Mouse (Mus musculus) intestine, postnatal 0 days (tissue): ENCODE data around the gene Mrpl4. TPM values are rescaled to one million over a fixed set of nuclear protein-coding genes. Genes with fewer than 3 reads are reported as not detected.

Experiments
- ATAC-seq: fragments of 200-750 bp; cut with Nextera tagmentation; 2 replicates; pipeline ENCODE4 v1.8.0; 2017; ENCODE audit warnings: mild to moderate bottlenecking, moderate TSS enrichment, moderate library complexity
- H3K27ac ChIP-seq: fragments of 300-500 bp; sonication (generic); 2 replicates; pipeline ENCODE4 v1.5.1; 2014; ENCODE audit warnings: mild to moderate bottlenecking, low read depth, low read length, moderate library complexity
- H3K27me3 ChIP-seq: fragments of 300-500 bp; sonication (generic); replicated peaks from 2 replicates; pipeline ENCODE4 v1.6.1; 2014; ENCODE audit warnings: low read length, mixed read lengths; ENCODE audit not compliant: control insufficient read depth, insufficient read depth
- H3K36me3 ChIP-seq: fragments of 300-500 bp; sonication (generic); 2 replicates; pipeline ENCODE4 v1.6.1; 2014; ENCODE audit warnings: mild to moderate bottlenecking, moderate library complexity; ENCODE audit not compliant: control insufficient read depth, insufficient read depth
- H3K4me1 ChIP-seq: fragments of 300-500 bp; sonication (generic); replicated peaks from 2 replicates; pipeline ENCODE4 v1.6.1; 2014; ENCODE audit warnings: antibody characterized with exemption, low read length, mixed read lengths; ENCODE audit not compliant: control insufficient read depth, insufficient read depth
- H3K4me2 ChIP-seq: fragments of 300-500 bp; sonication (generic); replicated peaks from 2 replicates; pipeline ENCODE4 v1.6.1; 2014; ENCODE audit warnings: low read depth, mild to moderate bottlenecking, moderate library complexity
- H3K4me3 ChIP-seq: fragments of 300-500 bp; sonication (generic); 2 replicates; pipeline ENCODE4 v1.5.1; 2014; ENCODE audit warnings: low read depth, low read length
- H3K9ac ChIP-seq: fragments of 300-500 bp; sonication (generic); 2 replicates; pipeline ENCODE4 v1.6.1; 2014; ENCODE audit warnings: mild to moderate bottlenecking, low read depth, low read length
- H3K9me3 ChIP-seq: fragments of 300-500 bp; sonication (generic); 2 replicates; pipeline ENCODE4 v1.6.1; 2016; ENCODE audit warnings: mixed run types; ENCODE audit not compliant: control insufficient read depth
- CTCF ChIP-seq: sonication (generic); IDR thresholded peaks from 2 replicates; pipeline ENCODE4 v1.5.1; 2016; ENCODE audit warnings: low read depth, mild to moderate bottlenecking, control low read depth, antibody characterized with exemption, moderate library complexity
- WGBS: fragments of 180-500 bp; shearing (Covaris S2); extraction: QIAGEN DNeasy Blood & Tissue Kit; methylation state at CpG from one replicate; pipeline ENCODE4 v1.1.7; 2014; 5-methylcytosine and 5-hydroxymethylcytosine counted together
- polyA plus RNA-seq: library from polyadenylated mRNA; unstranded; fragments of >200 nt; fragmentation: Nextera tagmentation; extraction: Ambion mirVana; gene quantifications from 2 replicates; pipeline ENCODE4 v1.2.1, GENCODE M21; 2015

Gene Mrpl4
- polyA plus RNA-seq, 1 experiment from 2014 or later: 113 TPM

DNA sequence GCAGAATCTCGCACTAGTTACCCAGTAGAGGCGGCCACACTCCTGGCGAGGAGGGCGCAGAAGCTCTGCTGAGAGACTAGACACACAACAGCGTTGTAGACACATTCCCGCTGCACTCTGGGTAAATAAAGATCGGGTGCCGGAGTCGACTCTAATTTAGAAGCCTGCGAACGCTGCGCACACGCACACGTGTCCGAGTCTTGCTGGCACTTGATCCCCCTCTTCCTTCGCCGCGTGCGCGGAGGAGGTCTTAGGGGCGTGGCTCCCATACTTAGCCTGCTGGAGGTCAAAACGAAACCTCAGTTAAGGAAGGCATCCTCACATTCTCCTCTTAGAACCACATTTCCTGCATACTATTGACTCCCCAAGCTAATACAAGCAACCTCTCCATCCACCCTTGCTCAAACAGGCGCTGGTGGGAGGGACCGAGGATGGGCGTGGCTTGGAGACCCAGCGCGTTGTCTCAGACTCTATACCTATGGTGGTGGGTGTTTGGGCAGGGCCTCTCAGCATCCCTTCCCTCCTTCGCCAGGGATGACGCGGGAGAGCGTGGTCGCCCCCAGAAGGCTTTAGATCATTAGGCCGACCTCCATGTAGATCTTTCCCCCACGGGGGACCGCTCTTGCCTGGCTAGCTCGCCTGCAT, 28.8 kb downstream of the Mrpl4 start:
- ATAC-seq: peak; percentile 23
- Histone ChIP-seq H3K27me3 (peaks cover 45% of the 10 kb centered on the region), H3K4me1 (peaks cover 20% of the 10 kb centered on the region), H3K4me3 (peak overlapping the region; percentile 53), H3K4me2 (peak overlapping the region; percentile 95), H3K36me3 (peaks cover 8% of the 10 kb centered on the region; the same call in 1 of the 2 replicates), H3K9ac (peak overlapping the region; percentile 26), H3K27ac (no peak overlapping the region; the same call in 1 of the 2 replicates), H3K9me3 (no peaks in the 10 kb centered on the region)
- no peak for TF ChIP-seq CTCF
- under 1% methylated on average over 36 of the region's 36 CpGs for WGBS

DNA sequence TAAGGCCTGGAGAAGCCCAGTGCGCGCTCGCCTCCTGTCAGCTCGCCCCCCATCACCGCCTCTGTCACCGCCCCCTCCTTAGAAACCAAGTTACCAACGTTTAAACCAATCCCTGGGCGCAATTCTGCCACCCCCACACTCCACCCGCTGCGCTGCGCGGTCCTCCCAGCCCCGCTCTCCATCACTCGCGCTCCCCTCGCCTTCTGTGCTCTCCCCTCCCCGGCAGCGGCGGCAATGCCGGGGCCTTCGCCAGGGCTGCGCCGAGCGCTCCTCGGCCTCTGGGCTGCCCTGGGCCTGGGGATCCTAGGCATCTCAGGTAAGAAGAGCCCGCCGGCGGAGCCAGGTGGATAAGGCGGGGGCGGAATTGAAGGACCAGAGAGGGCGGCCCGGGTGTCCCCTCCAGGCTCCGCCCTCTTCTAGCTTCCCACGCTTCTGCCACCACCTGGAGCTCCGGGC, 29.4 kb downstream of the Mrpl4 start, which contains the start of gene Icam5:
Gene Icam5 (plus strand): TSS at position 178 of the 456 bp plus-strand sequence.
- TF ChIP-seq CTCF: no peak
- Histone ChIP-seq H3K4me1 (peaks cover 20% of the 10 kb centered on the region), H3K4me2 (peak within 1 kb of the TSS; percentile 95), H3K9ac (peak within 1 kb of the TSS; percentile 42), H3K36me3 (peaks cover 8% of the 10 kb centered on the region; the same call in 1 of the 2 replicates), H3K9me3 (no peaks in the 10 kb centered on the region), H3K27ac (no peak within 1 kb of the TSS; the same call in 1 of the 2 replicates), H3K27me3 (peaks cover 50% of the 10 kb centered on the region), H3K4me3 (peak within 1 kb of the TSS; percentile 53)
- WGBS: under 1% methylated on average over 31 of the region's 35 CpGs
- ATAC-seq: no peak

DNA sequence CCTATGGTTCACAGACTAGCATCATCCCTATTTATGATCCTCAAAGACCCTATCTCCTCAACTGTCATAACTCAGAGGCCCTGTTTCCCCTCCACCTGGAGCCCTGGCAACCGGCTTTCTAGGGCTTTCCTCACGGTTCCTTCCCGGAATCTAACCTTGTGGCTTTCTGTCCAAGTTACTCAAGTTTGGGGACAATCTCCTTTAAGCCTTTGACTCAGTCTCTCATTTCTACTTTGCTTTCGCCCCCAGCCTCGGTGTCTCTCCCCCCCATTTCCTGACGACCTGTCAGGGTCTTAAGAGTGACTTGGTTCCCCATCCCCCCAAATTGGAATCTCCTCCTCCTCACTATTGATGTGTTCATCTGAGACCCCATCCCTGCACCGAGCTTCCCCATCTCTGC, 30.0 kb downstream of the Mrpl4 start:
- no peak overlapping the region for H3K9ac ChIP-seq
- no peak for TF ChIP-seq CTCF
- H3K4me1 ChIP-seq: peaks cover 20% of the 10 kb centered on the region
- no peak for ATAC-seq
- H3K4me3 ChIP-seq: peak overlapping the region; percentile 53
- peaks cover 56% of the 10 kb centered on the region for H3K27me3 ChIP-seq
- H3K9me3 ChIP-seq: no peaks in the 10 kb centered on the region
- WGBS: 4% methylated on average over 7 of the region's 7 CpGs
- peak overlapping the region; percentile 95 for H3K4me2 ChIP-seq
- peaks cover 6% of the 10 kb centered on the region; the same call in 1 of the 2 replicates for H3K36me3 ChIP-seq
- no peak overlapping the region for H3K27ac ChIP-seq

DNA sequence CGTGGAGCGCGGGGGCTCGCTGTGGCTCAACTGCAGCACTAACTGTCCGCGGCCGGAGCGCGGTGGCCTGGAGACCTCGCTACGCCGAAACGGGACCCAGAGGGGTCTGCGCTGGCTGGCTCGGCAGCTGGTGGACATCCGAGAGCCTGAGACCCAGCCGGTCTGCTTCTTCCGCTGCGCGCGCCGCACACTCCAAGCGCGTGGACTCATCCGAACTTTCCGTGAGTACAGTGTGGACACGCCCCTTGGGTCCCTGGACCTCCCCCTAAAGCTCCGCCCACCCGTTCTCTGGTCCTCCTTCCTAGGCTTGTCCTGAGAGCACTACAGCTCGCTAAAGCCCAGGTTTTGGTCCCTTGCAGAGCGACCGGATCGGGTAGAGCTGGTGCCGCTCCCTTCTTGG, 30.6 kb downstream of the Mrpl4 start:
- Histone ChIP-seq H3K4me2 (peak overlapping the region; percentile 95), H3K4me3 (peak overlapping the region; percentile 53), H3K4me1 (peaks cover 23% of the 10 kb centered on the region), H3K27me3 (peaks cover 62% of the 10 kb centered on the region), H3K36me3 (0 out of 2 replicates have a peak, but pooled peaks cover 1% of the 10 kb centered on the region), H3K27ac (no peak overlapping the region), H3K9ac (peak overlapping the region; percentile 42; the same call in 1 of the 2 replicates), H3K9me3 (no peaks in the 10 kb centered on the region)
- WGBS: under 1% methylated on average over 34 of the region's 34 CpGs
- ATAC-seq: peak; percentile 55
- no peak for TF ChIP-seq CTCF

DNA sequence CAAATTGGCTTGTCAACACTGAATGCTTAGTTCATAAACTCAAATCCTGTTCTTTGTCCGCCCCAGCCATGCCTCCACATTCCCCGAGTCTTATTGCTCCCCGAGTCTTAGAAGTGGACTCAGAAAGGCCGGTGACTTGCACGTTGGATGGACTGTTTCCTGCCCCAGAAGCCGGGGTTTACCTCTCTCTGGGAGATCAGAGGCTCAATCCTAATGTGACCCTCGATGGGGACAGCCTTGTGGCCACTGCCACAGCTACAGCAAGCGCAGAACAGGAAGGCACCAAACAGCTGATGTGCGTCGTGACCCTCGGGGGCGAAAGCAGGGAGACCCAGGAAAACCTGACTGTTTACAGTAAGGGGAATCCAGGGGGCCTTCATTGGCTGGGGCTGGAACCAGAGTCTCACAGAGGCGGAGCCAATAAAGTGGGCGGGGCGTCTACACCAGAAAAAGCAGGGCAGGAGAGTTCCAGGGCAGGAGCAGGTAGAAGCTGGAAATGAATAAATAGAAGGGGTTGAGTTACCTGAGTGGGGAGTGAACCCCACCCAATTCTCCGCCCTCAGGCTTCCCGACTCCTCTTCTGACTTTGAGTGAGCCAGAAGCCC, 32.0 kb downstream of the Mrpl4 start:
- Histone ChIP-seq H3K4me2 (0 out of 2 replicates have a peak overlapping the region, but pooled peaks have one; percentile 9), H3K27me3 (peaks cover 70% of the 10 kb centered on the region)
- ATAC-seq: no peak

DNA sequence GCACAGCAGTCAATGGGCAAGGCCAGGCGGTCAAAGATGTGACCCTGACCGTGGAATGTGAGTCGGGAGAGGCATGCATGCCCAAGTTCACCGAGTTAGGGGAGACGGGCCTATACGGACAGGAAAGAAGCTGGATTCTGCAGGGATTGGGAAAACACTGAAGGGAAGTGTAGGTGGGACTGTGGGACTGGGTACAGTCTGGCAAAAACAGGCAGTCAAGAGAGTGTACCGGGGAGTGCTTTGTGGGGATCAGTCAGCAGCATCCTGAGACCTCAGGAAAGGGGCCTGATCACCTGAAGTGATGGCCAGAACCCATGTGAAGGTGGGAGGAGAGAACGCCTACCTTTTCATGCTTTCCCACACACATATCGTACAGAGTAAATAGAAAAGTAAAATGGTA, 33.0 kb downstream of the Mrpl4 start:
- Histone ChIP-seq H3K4me2 (no peak overlapping the region), H3K27me3 (peaks cover 70% of the 10 kb centered on the region), H3K36me3 (no peaks in the 10 kb centered on the region), H3K4me1 (peaks cover 19% of the 10 kb centered on the region), H3K9me3 (no peaks in the 10 kb centered on the region), H3K27ac (no peak overlapping the region), H3K9ac (no peak overlapping the region), H3K4me3 (no peak overlapping the region)
- WGBS: 34% methylated on average over 9 of the region's 9 CpGs
- no peak for TF ChIP-seq CTCF
- ATAC-seq: no peak

More for the DNA sequence above, 32.0 kb downstream of the Mrpl4 start:
- 7% methylated on average over 17 of the region's 17 CpGs for WGBS
- H3K36me3 ChIP-seq: no peaks in the 10 kb centered on the region
- no peak overlapping the region for H3K27ac ChIP-seq
- TF ChIP-seq CTCF: no peak
- no peak overlapping the region for H3K9ac ChIP-seq
- H3K4me3 ChIP-seq: no peak overlapping the region
- no peaks in the 10 kb centered on the region for H3K9me3 ChIP-seq
- peaks cover 23% of the 10 kb centered on the region for H3K4me1 ChIP-seq
